Mouse (Mus musculus) testis, adult 2 months (tissue): ENCODE results near the gene Smndc1.

Experiments
- CTCF ChIP-seq: fragments of 200-500 bp; IDR thresholded peaks from 2 replicates; pipeline ENCODE4 v1.5.1; 2012; ENCODE audit warnings: low read depth, mild to moderate bottlenecking, inconsistent platforms, low read length, moderate library complexity; ENCODE audit not compliant: control insufficient read depth, insufficient read depth, insufficient replicate concordance
- POLR2A ChIP-seq: fragments of 200-500 bp; IDR thresholded peaks from 2 replicates; pipeline ENCODE4 v1.6.1; 2012; ENCODE audit warnings: low read depth, mild to moderate bottlenecking, inconsistent platforms, low read length, moderate library complexity; ENCODE audit not compliant: control insufficient read depth

DNA sequence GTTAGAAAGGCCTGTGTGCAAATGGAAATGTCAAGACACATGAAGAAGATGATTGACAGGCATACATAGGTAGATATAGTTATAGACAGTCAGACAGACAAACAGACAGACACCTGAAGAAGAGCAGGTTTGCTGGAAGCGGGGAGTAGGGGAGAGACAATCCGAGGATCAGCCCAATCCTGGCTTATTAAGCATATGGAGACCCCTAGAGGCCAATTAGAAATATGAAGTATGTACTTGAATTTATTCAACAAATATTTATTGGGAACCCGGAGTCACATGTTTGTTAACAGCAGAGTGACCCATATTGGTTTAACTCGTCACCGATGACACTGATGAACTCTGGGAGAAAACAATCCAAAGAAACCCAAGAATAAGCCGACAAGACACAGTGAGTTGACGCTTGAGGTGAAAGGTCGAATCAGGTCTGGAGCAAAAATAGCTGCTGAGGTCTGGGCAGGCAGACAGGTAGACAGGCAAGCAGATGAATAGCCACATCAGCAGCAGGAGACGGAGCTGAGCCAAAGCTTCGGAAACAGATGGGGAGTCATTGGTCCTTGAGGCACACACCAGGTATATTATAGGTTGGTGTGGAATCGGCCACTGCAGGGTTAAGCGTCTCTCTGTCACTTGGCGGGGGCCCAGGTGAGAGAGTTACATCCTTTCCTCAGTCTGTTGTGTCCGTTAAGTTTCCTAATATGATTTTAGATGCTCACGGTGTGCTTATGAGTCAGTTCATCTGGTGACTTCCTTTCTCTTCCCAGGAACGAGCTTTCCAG, 10.1 kb upstream of the Smndc1 start:
- TF ChIP-seq CTCF (no peak), POLR2A (no peak)
